Mouse (Mus musculus): ENCODE measurements around the gene Bcar1.

GRCm38 (mm10) chr8:111780697-111781424 lies 37.3 kb upstream of the Bcar1 start:
- TF ChIP-seq CTCF (IDR thresholded peaks at IDR 0.05; ENCODE audit: control insufficient read depth, insufficient read depth, low read length), result no peak
- TF ChIP-seq POLR2A (IDR thresholded peaks at IDR 0.05; ENCODE audit: borderline replicate concordance, control insufficient read depth, low read depth, low read length), result no peak
